Mouse (Mus musculus) central nervous system, embryonic 14 days (tissue): ENCODE measurements around the gene Crisp2. TPM values are rescaled to one million over a fixed set of nuclear protein-coding genes. Genes with fewer than 3 reads are reported as not detected.

Source experiments
- polyA plus RNA-seq: library from polyadenylated mRNA; depleted of rRNA; stranded (reverse); fragments of >200 nt; gene quantifications from 2 replicates; pipeline ENCODE4 v1.2.3, GENCODE M21; 2012; rRNA removed

Crisp2 gene
- polyA plus RNA-seq: not detected in 2 replicates

GRCm38 (mm10) chr17:40806953-40807572 is at the start of gene Crisp2:
Gene Crisp2, minus strand, starts transcription at chr17:40807003.

DNA sequence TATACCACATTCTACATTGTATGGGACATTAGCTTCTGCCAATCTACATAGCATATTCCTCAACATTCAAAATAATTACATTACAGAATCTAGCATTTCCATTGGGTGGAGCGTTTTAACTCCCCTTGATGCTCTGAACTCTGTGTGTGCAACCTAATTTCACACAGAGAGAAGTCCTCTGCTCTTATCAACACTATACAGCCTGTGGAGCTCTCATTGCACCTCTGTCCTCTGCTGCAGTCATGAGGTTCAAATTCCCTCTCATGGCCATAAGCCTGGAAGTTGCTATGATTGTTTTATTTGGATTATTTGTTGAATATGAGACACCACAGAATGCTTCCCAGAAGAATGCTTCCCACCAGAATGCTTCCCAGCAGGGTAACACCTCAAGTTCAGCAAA is 4.1 kb upstream of the Crisp2 start, which contains the start of gene Rhag:
Gene Rhag (plus strand): TSS at position 193 of the 400 bp plus-strand sequence.

GRCm38 (mm10) chr17:40726820-40727219 is 80.0 kb downstream of the Crisp2 start, which contains the start of gene Esp1:
Gene Esp1, plus strand, starts transcription at chr17:40727120.

Other genes with a start within 250 kb of the Crisp2 start
- not detected in 2 replicates for gene Esp6, start 245.5 kb downstream of the Crisp2 start, polyA plus RNA-seq
- not detected in 2 replicates for gene Esp4, start 208.4 kb downstream of the Crisp2 start, polyA plus RNA-seq
- not detected in 2 replicates for gene Esp3, start 174.9 kb downstream of the Crisp2 start, polyA plus RNA-seq
- not detected in 2 replicates for gene Esp1, start 79.9 kb downstream of the Crisp2 start, polyA plus RNA-seq
- gene Rhag, start 4.1 kb upstream of the Crisp2 start, polyA plus RNA-seq: 0.10 and 0.20 TPM in 2 replicates
- 0.53 and 1.1 TPM in 2 replicates for gene 9130008F23Rik, start 73.6 kb upstream of the Crisp2 start, polyA plus RNA-seq
- 0.11 TPM in 1 of 2 replicates, not detected in the other for gene Glyatl3, start 107.3 kb upstream of the Crisp2 start, polyA plus RNA-seq
- gene Mut, start 127.7 kb upstream of the Crisp2 start, polyA plus RNA-seq: 12.8 and 14.2 TPM in 2 replicates
- gene Cenpq, start 128.0 kb upstream of the Crisp2 start, polyA plus RNA-seq: 11.4 and 14.5 TPM in 2 replicates